Mouse (Mus musculus) forebrain, embryonic 12.5 days (tissue): Measurements from ENCODE around the gene Kdf1. TPM values are rescaled to one million over a fixed set of nuclear protein-coding genes. Genes with fewer than 3 reads are reported as not detected.

ENCODE experiments used
- ATAC-seq: fragments of 200-750 bp; cut with Nextera tagmentation; 2 replicates; pipeline ENCODE4 v1.8.0; 2017; ENCODE audit warnings: moderate TSS enrichment; ENCODE audit not compliant: low FRiP score
- H3K27ac ChIP-seq: fragments of 300-500 bp; sonication (generic); 2 replicates; pipeline ENCODE4 v1.5.1; 2016; ENCODE audit warnings: mild to moderate bottlenecking
- H3K27me3 ChIP-seq: fragments of 300-500 bp; sonication (generic); 2 replicates; pipeline ENCODE4 v1.6.1; 2016; ENCODE audit warnings: mild to moderate bottlenecking
- H3K36me3 ChIP-seq: fragments of 300-500 bp; sonication (generic); replicated peaks from 2 replicates; pipeline ENCODE4 v1.6.1; 2016; ENCODE audit warnings: mild to moderate bottlenecking
- H3K4me1 ChIP-seq: fragments of 300-500 bp; sonication (generic); 2 replicates; pipeline ENCODE4 v1.6.1; 2016
- H3K4me2 ChIP-seq: fragments of 300-500 bp; sonication (generic); 2 replicates; pipeline ENCODE4 v1.6.1; 2016; ENCODE audit warnings: mild to moderate bottlenecking, moderate library complexity
- H3K4me3 ChIP-seq: fragments of 300-500 bp; sonication (generic); replicated peaks from 2 replicates; pipeline ENCODE4 v1.5.1; 2016; ENCODE audit warnings: mild to moderate bottlenecking
- H3K9ac ChIP-seq: fragments of 300-500 bp; sonication (generic); 2 replicates; pipeline ENCODE4 v1.6.1; 2016; ENCODE audit warnings: mild to moderate bottlenecking
- H3K9me3 ChIP-seq: fragments of 300-500 bp; sonication (generic); 2 replicates; pipeline ENCODE4 v1.6.1; 2016
- WGBS: fragments of 180-500 bp; shearing (Covaris S2); methylation state at CpG from one replicate; pipeline ENCODE4 v1.1.7; 2016; 5-methylcytosine and 5-hydroxymethylcytosine counted together
- polyA plus RNA-seq: library from polyadenylated mRNA; unstranded; fragments of >200 nt; fragmentation: Nextera tagmentation; extraction: Ambion mirVana; gene quantifications from 2 replicates; pipeline ENCODE4 v1.2.1, GENCODE M21; 2016

Gene Kdf1
- polyA plus RNA-seq, 1 experiment from 2014 or later: 1.4 TPM

GRCm38 (mm10) chr4:133536652-133537051 is 17.9 kb downstream of the Kdf1 start:
- ATAC-seq: no peak
- Histone ChIP-seq H3K4me1 (no peaks in the 10 kb centered on the region), H3K36me3 (peaks cover 97% of the 10 kb centered on the region), H3K9me3 (no peaks in the 10 kb centered on the region), H3K9ac (no peak overlapping the region), H3K4me3 (no peak overlapping the region), H3K4me2 (no peak overlapping the region), H3K27ac (no peak overlapping the region), H3K27me3 (no peaks in the 10 kb centered on the region)
- 93% methylated on average over 5 of the region's 5 CpGs for WGBS

- Histone ChIP-seq H3K9ac (peak within 1 kb of the TSS; percentile 90), H3K27me3 (no peaks in the 10 kb centered on the region), H3K9me3 (no peaks in the 10 kb centered on the region), H3K27ac (peak within 1 kb of the TSS; percentile 72), H3K36me3 (peaks cover 31% of the 10 kb centered on the region), H3K4me2 (peak within 1 kb of the TSS; percentile 89), H3K4me1 (peaks cover 16% of the 10 kb centered on the region), H3K4me3 (peak within 1 kb of the TSS; percentile 95)
- ATAC-seq: peak; percentile 99
- WGBS: under 1% methylated on average over 75 of the region's 77 CpGs
These were observed 26.8 kb downstream of the Kdf1 start, which contains the start of gene Nudc for GRCm38 (mm10) chr4:133545272-133546231. Nudc (minus strand) TSS chr4:133545996.

- Histone ChIP-seq H3K27ac (no peak overlapping the region), H3K36me3 (no peaks in the 10 kb centered on the region), H3K9me3 (no peaks in the 10 kb centered on the region), H3K27me3 (peaks cover 22% of the 10 kb centered on the region; the same call in 1 of the 2 replicates), H3K4me2 (no peak overlapping the region), H3K4me3 (no peak overlapping the region), H3K9ac (no peak overlapping the region), H3K4me1 (no peaks in the 10 kb centered on the region)
- WGBS: 84% methylated on average over 1 of the region's 1 CpGs
- no peak for ATAC-seq
These were observed 33.3 kb downstream of the Kdf1 start for GRCm38 (mm10) chr4:133552029-133552428.

GRCm38 (mm10) chr4:133552768-133553447 is 34.1 kb downstream of the Kdf1 start, which contains the start of gene Nr0b2:
Nr0b2 (plus strand) TSS chr4:133553376.
- H3K4me3 ChIP-seq: no peak within 1 kb of the TSS
- no peak within 1 kb of the TSS for H3K9ac ChIP-seq
- no peaks in the 10 kb centered on the region for H3K4me1 ChIP-seq
- WGBS: 74% methylated on average over 10 of the region's 10 CpGs
- H3K36me3 ChIP-seq: no peaks in the 10 kb centered on the region
- H3K27me3 ChIP-seq: peaks cover 22% of the 10 kb centered on the region; the same call in 1 of the 2 replicates
- H3K9me3 ChIP-seq: no peaks in the 10 kb centered on the region
- no peak within 1 kb of the TSS for H3K27ac ChIP-seq
- ATAC-seq: no peak
- no peak within 1 kb of the TSS for H3K4me2 ChIP-seq

- Histone ChIP-seq H3K4me1 (no peaks in the 10 kb centered on the region), H3K4me3 (no peak overlapping the region), H3K36me3 (no peaks in the 10 kb centered on the region), H3K9me3 (no peaks in the 10 kb centered on the region), H3K27ac (no peak overlapping the region), H3K27me3 (peaks cover 22% of the 10 kb centered on the region; the same call in 1 of the 2 replicates), H3K9ac (no peak overlapping the region), H3K4me2 (no peak overlapping the region)
- WGBS: 80% methylated on average over 19 of the region's 19 CpGs
- no peak for ATAC-seq
These were observed 34.9 kb downstream of the Kdf1 start for GRCm38 (mm10) chr4:133553448-133554330.

- Histone ChIP-seq H3K4me2 (no peak overlapping the region), H3K4me1 (no peaks in the 10 kb centered on the region), H3K36me3 (no peaks in the 10 kb centered on the region), H3K4me3 (no peak overlapping the region), H3K27me3 (peaks cover 14% of the 10 kb centered on the region; the same call in 1 of the 2 replicates), H3K9me3 (no peaks in the 10 kb centered on the region), H3K27ac (no peak overlapping the region), H3K9ac (no peak overlapping the region)
- ATAC-seq: no peak
- 42% methylated on average over 10 of the region's 10 CpGs for WGBS
These were observed 38.4 kb downstream of the Kdf1 start for GRCm38 (mm10) chr4:133557041-133557717.

- Histone ChIP-seq H3K4me1 (no peaks in the 10 kb centered on the region), H3K4me3 (no peak overlapping the region), H3K9ac (no peak overlapping the region), H3K4me2 (no peak overlapping the region), H3K27ac (no peak overlapping the region), H3K36me3 (no peaks in the 10 kb centered on the region), H3K27me3 (no peaks in the 10 kb centered on the region), H3K9me3 (no peaks in the 10 kb centered on the region)
- WGBS: 80% methylated on average over 4 of the region's 4 CpGs
- ATAC-seq: no peak
These were observed 41.1 kb downstream of the Kdf1 start for GRCm38 (mm10) chr4:133559846-133560245.

- H3K4me1 ChIP-seq: no peaks in the 10 kb centered on the region
- no peaks in the 10 kb centered on the region for H3K36me3 ChIP-seq
- H3K9me3 ChIP-seq: no peaks in the 10 kb centered on the region
- H3K4me2 ChIP-seq: no peak overlapping the region
- H3K4me3 ChIP-seq: no peak overlapping the region
- ATAC-seq: no peak
- no peak overlapping the region for H3K9ac ChIP-seq
- H3K27ac ChIP-seq: no peak overlapping the region
- H3K27me3 ChIP-seq: no peaks in the 10 kb centered on the region
- 79% methylated on average over 4 of the region's 4 CpGs for WGBS
These were observed 42.9 kb downstream of the Kdf1 start for GRCm38 (mm10) chr4:133561622-133562021.

- H3K4me2 ChIP-seq: no peak overlapping the region
These were observed 44.4 kb downstream of the Kdf1 start for GRCm38 (mm10) chr4:133563123-133563571.

GRCm38 (mm10) chr4:133567251-133567650 is 48.5 kb downstream of the Kdf1 start:
- Histone ChIP-seq H3K4me3 (no peak overlapping the region), H3K4me1 (no peaks in the 10 kb centered on the region), H3K36me3 (no peaks in the 10 kb centered on the region), H3K9ac (no peak overlapping the region), H3K9me3 (no peaks in the 10 kb centered on the region), H3K27ac (no peak overlapping the region), H3K4me2 (no peak overlapping the region), H3K27me3 (no peaks in the 10 kb centered on the region)
- WGBS: 36% methylated on average over 8 of the region's 8 CpGs
- no peak for ATAC-seq

More at GRCm38 (mm10) chr4:133563123-133563571, 44.4 kb downstream of the Kdf1 start:
- no peaks in the 10 kb centered on the region for H3K4me1 ChIP-seq
- no peaks in the 10 kb centered on the region for H3K27me3 ChIP-seq
- WGBS: 81% methylated on average over 11 of the region's 11 CpGs
- H3K27ac ChIP-seq: no peak overlapping the region
- no peaks in the 10 kb centered on the region for H3K9me3 ChIP-seq
- no peak overlapping the region for H3K4me3 ChIP-seq
- no peaks in the 10 kb centered on the region for H3K36me3 ChIP-seq
- no peak for ATAC-seq
- H3K9ac ChIP-seq: no peak overlapping the region

GRCm38 (mm10) chr4:133569291-133570065 is 50.7 kb downstream of the Kdf1 start:
- H3K9me3 ChIP-seq: no peaks in the 10 kb centered on the region
- no peak overlapping the region for H3K9ac ChIP-seq
- H3K27ac ChIP-seq: no peak overlapping the region
- no peak overlapping the region for H3K4me2 ChIP-seq
- H3K4me3 ChIP-seq: no peak overlapping the region
- H3K27me3 ChIP-seq: no peaks in the 10 kb centered on the region
- no peaks in the 10 kb centered on the region for H3K36me3 ChIP-seq
- 84% methylated on average over 10 of the region's 10 CpGs for WGBS
- peaks cover 5% of the 10 kb centered on the region; the same call in 1 of the 2 replicates for H3K4me1 ChIP-seq
- no peak for ATAC-seq
